Mouse (Mus musculus): Measurements from ENCODE around the gene Gm12790. TPM values are rescaled to one million over a fixed set of nuclear protein-coding genes. Genes with fewer than 3 reads are reported as not detected.

Gene Gm12790
- total RNA-seq (2023): not detected

DNA sequence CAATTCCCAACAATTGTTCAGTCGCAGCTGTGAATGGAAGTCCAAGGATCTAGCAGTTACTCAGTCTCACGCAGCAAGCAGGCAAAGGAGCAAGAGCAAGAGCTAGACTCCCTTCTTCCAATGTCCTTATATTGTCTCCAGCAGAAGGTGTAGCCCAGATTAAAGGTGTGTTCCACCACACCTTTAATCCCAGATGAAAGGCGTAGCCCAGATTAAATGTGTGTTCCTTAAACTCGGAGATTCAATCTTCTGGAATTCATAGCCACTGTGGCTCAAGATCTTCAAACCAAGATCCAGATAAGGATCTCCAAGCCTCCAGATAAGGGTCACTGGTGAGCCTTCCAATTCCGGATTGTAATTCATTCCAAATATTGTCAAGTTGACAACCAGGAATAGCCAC is at the start of gene Gm12790:
Gm12790 (minus strand) TSS at position 101 of the 400 bp plus-strand sequence.

DNA sequence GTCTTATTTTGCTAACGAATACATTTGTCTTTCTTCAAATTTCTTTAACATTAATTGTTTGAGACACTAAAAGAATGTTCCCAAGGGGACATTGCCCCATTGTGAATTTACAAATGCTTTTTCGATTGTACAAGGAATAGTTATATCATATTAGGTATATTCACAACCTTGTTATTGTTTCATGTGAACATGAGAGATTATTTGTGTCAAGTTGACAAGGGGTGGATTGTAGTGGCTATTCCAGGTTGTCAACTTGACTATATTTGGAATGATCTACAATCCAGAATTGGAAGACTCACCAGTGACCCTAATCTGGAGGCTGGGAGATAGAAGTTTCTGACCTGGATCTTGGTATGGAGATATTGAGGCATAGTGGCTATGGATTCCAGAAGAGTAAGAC is 5.5 kb upstream of the Gm12790 start, which contains the start of gene Gm12789:
Gm12789 (plus strand) TSS at position 301 of the 400 bp plus-strand sequence.

DNA sequence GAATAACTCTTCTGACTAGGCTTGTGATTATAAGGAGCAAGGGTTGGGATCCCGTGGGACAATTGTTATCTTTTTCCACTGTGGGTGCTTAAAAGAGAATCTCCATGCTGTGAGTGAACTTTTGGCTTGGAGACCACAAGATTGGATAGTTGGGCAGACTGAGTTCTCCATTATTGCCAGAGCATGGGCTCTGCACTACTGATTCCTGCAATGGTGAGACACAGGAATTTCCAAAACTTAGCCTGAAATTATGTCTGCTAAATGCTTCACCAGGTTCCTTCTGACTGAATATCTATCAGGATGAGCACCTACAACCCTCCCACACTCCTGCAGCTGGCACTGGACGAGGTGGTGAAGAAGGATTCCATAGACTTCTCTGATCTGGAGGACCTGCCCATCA is 40.7 kb downstream of the Gm12790 start, which contains the start of gene Gm12794:
Gm12794 (plus strand) TSS at position 301 of the 400 bp plus-strand sequence.

Other genes with a start within 250 kb of the Gm12790 start
- not detected for gene B020004J07Rik, start 137.0 kb downstream of the Gm12790 start, total RNA-seq (2023)
- not detected for gene C130073F10Rik, start 87.3 kb downstream of the Gm12790 start, total RNA-seq (2023)
- gene Gm12800, start 71.9 kb downstream of the Gm12790 start, total RNA-seq (2023): not detected
- gene Gm12794, start 40.6 kb downstream of the Gm12790 start, total RNA-seq (2023): not detected
- gene Gm12789, start 5.6 kb upstream of the Gm12790 start, total RNA-seq (2023): not detected
- gene Pde4b, start 106.5 kb upstream of the Gm12790 start, total RNA-seq (2023): 100 to 1,000 TPM; 202 to 258 TPM

All from monocyte, adult 59 days (primary cell).